ENCODE assay signal across 18 mouse cellular contexts in genomic region chr17:50082947-50083346, GRCm38 (mm10).
"Had no signal": no experiment of that assay in that cellular context is flagged by ENCODE, and none has a peak within 500 bp of the region (broad histone marks: within the 10 kb centered on the region; RNA-seq: fewer than 3 reads in every experiment).

No protein-coding gene starts in this region.

- H3K27me3 ChIP-seq: limb, embryonic 12.5 days; limb, embryonic 15.5 days; midbrain, embryonic 13.5 days; neural tube, embryonic 13.5 days had no signal

- H3K4me1 ChIP-seq: limb, embryonic 12.5 days; neural tube, embryonic 13.5 days had no signal

- H3K4me3 ChIP-seq: limb, embryonic 12.5 days; limb, embryonic 15.5 days; megakaryocyte, embryonic 14.5 days; midbrain, embryonic 10.5 days; midbrain, embryonic 13.5 days; neural tube, embryonic 13.5 days had no signal

- DNase-seq: kidney, adult 9 months; kidney, postnatal 14 days; kidney, postnatal 4 days; left cerebral cortex, postnatal 4 days; liver, postnatal 0 days; lung, embryonic 14.5 days; lung, postnatal 10 days; lung, postnatal 36 days; thymus, adult 18-20 months; thymus, postnatal 36 days had no signal

- H3K4me2 ChIP-seq: limb, embryonic 12.5 days; limb, embryonic 15.5 days; liver, embryonic 11.5 days; lung, embryonic 14.5 days; midbrain, embryonic 13.5 days; neural tube, embryonic 13.5 days had no signal

- H3K27ac ChIP-seq: limb, embryonic 12.5 days; limb, embryonic 15.5 days; liver, embryonic 14.5 days; midbrain, embryonic 10.5 days; midbrain, embryonic 13.5 days; neural tube, embryonic 13.5 days had no signal

- H3K36me3 ChIP-seq: limb, embryonic 12.5 days; midbrain, embryonic 10.5 days; midbrain, embryonic 13.5 days; neural tube, embryonic 13.5 days had no signal

- ATAC-seq: liver, postnatal 0 days; midbrain, embryonic 13.5 days had no signal

- H3K9me3 ChIP-seq: limb, embryonic 12.5 days; limb, embryonic 15.5 days; megakaryocyte, embryonic 14.5 days; midbrain, embryonic 10.5 days; midbrain, embryonic 13.5 days; neural tube, embryonic 13.5 days had no signal

- H3K9ac ChIP-seq: limb, embryonic 12.5 days; limb, embryonic 15.5 days; liver, embryonic 14.5 days; liver, postnatal 0 days; lung, embryonic 14.5 days; midbrain, embryonic 13.5 days; neural tube, embryonic 13.5 days had no signal
